In the genomic region with DNA sequence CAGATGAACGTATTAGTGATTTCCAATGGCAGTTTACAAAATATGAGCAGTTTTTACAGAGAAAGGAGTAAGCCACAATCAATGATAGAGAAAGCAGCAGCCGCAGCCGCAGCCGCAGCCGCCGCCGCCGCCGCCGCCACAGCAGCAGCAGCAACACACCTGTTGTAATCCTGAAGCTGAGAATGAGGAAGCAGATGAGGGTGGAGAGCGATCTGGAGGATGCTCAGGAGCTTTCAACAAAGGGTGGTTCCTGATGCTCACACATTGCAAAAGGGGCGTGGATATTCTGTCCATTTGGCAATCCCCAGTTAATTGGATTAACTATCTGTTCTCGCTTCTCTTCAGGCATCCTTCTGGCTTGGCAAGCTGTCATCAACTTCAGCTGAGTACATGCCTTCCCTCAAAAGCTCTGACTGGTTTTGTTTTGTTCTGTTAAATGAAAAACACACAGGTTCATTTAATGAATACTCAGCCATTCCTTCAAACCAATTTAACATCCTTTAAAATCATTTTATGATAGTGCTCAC, we compare ENCODE assay signal across 24 mouse cellular contexts. TPM values are rescaled to one million over a fixed set of nuclear protein-coding genes. Genes with fewer than 3 reads are reported as not detected.
DNase-seq lines count a peak whose midpoint lies in the region; ATAC-seq and TF ChIP-seq lines count a peak whose summit lies in the region.
"Had no signal": no experiment of that assay in that cellular context is flagged by ENCODE, and none has a peak within 500 bp of the region (broad histone marks: within the 10 kb centered on the region; RNA-seq: fewer than 3 reads in every experiment).

No protein-coding gene starts in this region.

- H3K36me3 ChIP-seq in hindbrain, postnatal 0 days (ENCODE audit: insufficient read depth, low read length): no peaks in the 10 kb centered on the region
- no peaks in the 10 kb centered on the region for H3K36me3 ChIP-seq in hindbrain, embryonic 14.5 days (replicated peaks; ENCODE audit: control insufficient read depth, insufficient read depth)
- no peaks in the 10 kb centered on the region for H3K36me3 ChIP-seq in neural tube, embryonic 15.5 days
- H3K36me3 ChIP-seq: forebrain, embryonic 15.5 days; heart, embryonic 10.5 days; hindbrain, embryonic 10.5 days; kidney, embryonic 15.5 days; liver, embryonic 15.5 days; midbrain, embryonic 13.5 days had no signal

- no peak for TF ChIP-seq POLR2A in brain, embryonic 14.5 days (IDR thresholded peaks at IDR 0.05; ENCODE audit: borderline replicate concordance, extremely low read depth, insufficient read depth, insufficient read length, poor library complexity, severe bottlenecking)

- H3K27ac ChIP-seq in hindbrain, postnatal 0 days: no peak overlapping the region
- no peak overlapping the region for H3K27ac ChIP-seq in hindbrain, embryonic 14.5 days
- peak overlapping the region; percentile 19; the same call in 1 of the 2 replicates for H3K27ac ChIP-seq in layer of hippocampus, adult 2 months
- no peak overlapping the region for H3K27ac ChIP-seq in neural tube, embryonic 15.5 days (replicated peaks)
- H3K27ac ChIP-seq: forebrain, embryonic 15.5 days; heart, embryonic 10.5 days; hindbrain, embryonic 10.5 days; kidney, embryonic 15.5 days; liver, embryonic 15.5 days; midbrain, embryonic 13.5 days; stomach, postnatal 0 days had no signal

- H3K4me1 ChIP-seq in hindbrain, postnatal 0 days (ENCODE audit: insufficient read depth, low read length): no peaks in the 10 kb centered on the region
- no peaks in the 10 kb centered on the region for H3K4me1 ChIP-seq in hindbrain, embryonic 14.5 days (replicated peaks; ENCODE audit: control insufficient read depth, insufficient read depth, low read length)
- no peaks in the 10 kb centered on the region for H3K4me1 ChIP-seq in neural tube, embryonic 15.5 days
- H3K4me1 ChIP-seq: forebrain, embryonic 15.5 days; heart, embryonic 10.5 days; kidney, embryonic 15.5 days; liver, embryonic 15.5 days; midbrain, embryonic 13.5 days had no signal

- H3K4me2 ChIP-seq in hindbrain, postnatal 0 days (ENCODE audit: low read depth, low read length): no peak overlapping the region
- no peak overlapping the region for H3K4me2 ChIP-seq in hindbrain, embryonic 14.5 days (replicated peaks)
- H3K4me2 ChIP-seq in neural tube, embryonic 15.5 days: no peak overlapping the region
- H3K4me2 ChIP-seq: forebrain, embryonic 15.5 days; kidney, embryonic 15.5 days; liver, embryonic 15.5 days; midbrain, embryonic 13.5 days had no signal

- ATAC-seq in hindbrain, postnatal 0 days: no peak
- ATAC-seq in hindbrain, embryonic 14.5 days (ENCODE audit: low FRiP score): no peak
- peak; percentile 100 for ATAC-seq in megakaryocyte, adult 5-6 weeks (ENCODE audit: poor library complexity, severe bottlenecking)
- no peak for ATAC-seq in neural tube, embryonic 15.5 days (ENCODE audit: low FRiP score)
- ATAC-seq: forebrain, embryonic 15.5 days; inflammation-experienced regulatory T-cells, adult 6 months; midbrain, embryonic 13.5 days had no signal

- 76% methylated on average over 13 of the region's 13 CpGs for WGBS in hindbrain, postnatal 0 days
- 79% methylated on average over 13 of the region's 13 CpGs for WGBS in hindbrain, embryonic 14.5 days
- WGBS in neural tube, embryonic 15.5 days: 74% methylated on average over 13 of the region's 13 CpGs

- DNase-seq in hindbrain, postnatal 0 days (ENCODE audit: low spot score): peak; percentile 39
- DNase-seq in hindbrain, embryonic 14.5 days (ENCODE audit: low spot score): no peak
- DNase-seq in brain, embryonic 14.5 days (ENCODE audit: low read depth): peak; percentile 28
- peak; percentile 18 to 43 for DNase-seq in layer of hippocampus, adult 2 months (ENCODE audit: low spot score in 2 of 2)
- no peak for DNase-seq in thymus, postnatal 4 days
- no peak for DNase-seq in right cerebral cortex, postnatal 10 days (ENCODE audit: low spot score in 2 of 2)
- DNase-seq: adrenal gland, adult 8-10 months; B cell, adult 2 months; cerebellum, adult 18-20 months; gastrocnemius, postnatal 25 days; kidney, postnatal 4 days; right cerebral cortex, postnatal 4 days; thymus, postnatal 14 days had no signal

- H3K9me3 ChIP-seq in hindbrain, postnatal 0 days (ENCODE audit: low read length): no peaks in the 10 kb centered on the region
- H3K9me3 ChIP-seq in hindbrain, embryonic 14.5 days (ENCODE audit: control insufficient read depth, low read length): no peaks in the 10 kb centered on the region
- no peaks in the 10 kb centered on the region for H3K9me3 ChIP-seq in neural tube, embryonic 15.5 days (replicated peaks)
- H3K9me3 ChIP-seq: forebrain, embryonic 15.5 days; heart, embryonic 10.5 days; hindbrain, embryonic 10.5 days; kidney, embryonic 15.5 days; liver, embryonic 15.5 days had no signal

- no peak overlapping the region for H3K9ac ChIP-seq in hindbrain, postnatal 0 days (replicated peaks; ENCODE audit: low read length)
- no peak overlapping the region for H3K9ac ChIP-seq in hindbrain, embryonic 14.5 days
- H3K9ac ChIP-seq in neural tube, embryonic 15.5 days (replicated peaks): no peak overlapping the region
- H3K9ac ChIP-seq: forebrain, embryonic 15.5 days; kidney, embryonic 15.5 days; liver, embryonic 15.5 days; midbrain, embryonic 13.5 days had no signal

- TF ChIP-seq CTCF in hindbrain, postnatal 0 days (IDR thresholded peaks at IDR 0.05; ENCODE audit: low read depth): no peak
- TF ChIP-seq CTCF in brain, embryonic 14.5 days (IDR thresholded peaks at IDR 0.05; ENCODE audit: borderline replicate concordance, extremely low read depth, insufficient read depth, insufficient read length): no peak
- TF ChIP-seq CTCF in layer of hippocampus, adult 2 months (conservative IDR thresholded peaks at IDR 0.05): no peak

- H3K27me3 ChIP-seq in hindbrain, postnatal 0 days (ENCODE audit: insufficient read depth, low read length): no peaks in the 10 kb centered on the region
- H3K27me3 ChIP-seq in hindbrain, embryonic 14.5 days (ENCODE audit: control insufficient read depth, insufficient read depth, low read length): no peaks in the 10 kb centered on the region
- no peaks in the 10 kb centered on the region for H3K27me3 ChIP-seq in neural tube, embryonic 15.5 days (replicated peaks)
- H3K27me3 ChIP-seq: forebrain, embryonic 15.5 days; kidney, embryonic 15.5 days; liver, embryonic 15.5 days; midbrain, embryonic 13.5 days had no signal

- H3K4me3 ChIP-seq in hindbrain, postnatal 0 days (ENCODE audit: low read length): no peak overlapping the region
- H3K4me3 ChIP-seq in hindbrain, embryonic 14.5 days (replicated peaks; ENCODE audit: low read length): no peak overlapping the region
- no peak overlapping the region; the same call in 1 of the 2 replicates for H3K4me3 ChIP-seq in layer of hippocampus, adult 2 months
- H3K4me3 ChIP-seq in neural tube, embryonic 15.5 days (replicated peaks): no peak overlapping the region
- H3K4me3 ChIP-seq: forebrain, embryonic 15.5 days; heart, embryonic 10.5 days; hindbrain, embryonic 10.5 days; kidney, embryonic 15.5 days; liver, embryonic 15.5 days; midbrain, embryonic 13.5 days; myocyte had no signal

RNA-seq across cellular contexts. Expression of a gene that starts 38.5 kb away (rescaled TPM):
- total RNA-seq in hindbrain, postnatal 0 days (2014; rRNA removed): 86.1 and 89.3 TPM in 2 replicates
- 54.1 and 57.3 TPM in 2 replicates for polyA plus RNA-seq in hindbrain, postnatal 0 days (2015; fragmentation: Nextera tagmentation; extraction: Ambion mirVana)
- polyA plus RNA-seq in hindbrain, embryonic 14.5 days (2014; fragmentation: Nextera tagmentation; extraction: Ambion mirVana): 76.4 and 78.9 TPM in 2 replicates
- polyA plus RNA-seq in brain, embryonic 14.5 days (2012; rRNA removed): 100 and 132 TPM in 2 replicates
- total RNA-seq in layer of hippocampus, adult 2 months (2021): 100 to 1,000 TPM; 173 to 185 TPM
- 71.3 and 72.2 TPM in 2 replicates for total RNA-seq in megakaryocyte, adult 5-6 weeks (2015)
- 56.4 and 61.7 TPM in 2 replicates for total RNA-seq in megakaryocyte, adult 5-6 weeks (2017)
- polyA plus RNA-seq in neural tube, embryonic 15.5 days (2015; fragmentation: Nextera tagmentation; extraction: Ambion mirVana): 51.0 and 57.9 TPM in 2 replicates

Comparison
In these comparisons a context has a peak if more than half of its experiments do, and no peak if none do; other contexts are left out.
1. DNase-seq: peak in hindbrain, postnatal 0 days (single experiment), brain, embryonic 14.5 days (single experiment) and layer of hippocampus, adult 2 months (2 of 2); none in hindbrain, embryonic 14.5 days (single experiment), thymus, postnatal 4 days (single experiment) and right cerebral cortex, postnatal 10 days (0 of 2).